Mouse (Mus musculus): ENCODE results near the gene Capn12. TPM values are rescaled to one million over a fixed set of nuclear protein-coding genes. Genes with fewer than 3 reads are reported as not detected.

The Capn12 gene
- polyA plus RNA-seq, 1 experiment from 2014 or later, result 0.29 TPM

DNA sequence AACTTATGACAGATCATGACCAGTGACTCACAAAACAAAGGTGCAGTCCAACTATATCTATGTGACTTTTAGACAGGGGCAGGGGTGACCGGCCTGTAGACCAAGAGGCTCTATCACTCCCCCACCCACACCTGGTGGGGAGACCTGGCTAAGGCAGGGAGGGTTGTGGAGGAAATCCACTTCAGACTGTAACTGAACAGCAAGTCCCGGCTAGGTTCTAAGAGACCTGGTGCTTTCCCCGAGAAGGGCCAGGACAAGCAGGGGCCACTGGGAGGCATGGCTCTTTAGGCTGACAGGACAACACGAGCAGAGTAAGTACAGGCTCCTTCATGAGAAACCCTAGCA lies 50.4 kb downstream of the Capn12 start:
- Histone ChIP-seq H3K4me2 (ENCODE audit: low read depth, low read length) (no peak overlapping the region), H3K4me1 (ENCODE audit: control insufficient read depth, insufficient read depth, low read length) (peaks cover 52% of the 10 kb centered on the region), H3K36me3 (ENCODE audit: control insufficient read depth, insufficient read depth, low read length) (no peaks in the 10 kb centered on the region), H3K9ac (ENCODE audit: low read depth, low read length) (no peak overlapping the region), H3K27me3 (replicated peaks; ENCODE audit: control insufficient read depth, insufficient read depth, low read length) (no peaks in the 10 kb centered on the region), H3K4me3 (ENCODE audit: low read length) (no peak overlapping the region), H3K9me3 (ENCODE audit: control insufficient read depth, low read length) (no peaks in the 10 kb centered on the region), H3K27ac (ENCODE audit: low read length) (peak overlapping the region; percentile 67)
- WGBS, result 59% methylated on average over 4 of the region's 4 CpGs
- no peak for ATAC-seq

DNA sequence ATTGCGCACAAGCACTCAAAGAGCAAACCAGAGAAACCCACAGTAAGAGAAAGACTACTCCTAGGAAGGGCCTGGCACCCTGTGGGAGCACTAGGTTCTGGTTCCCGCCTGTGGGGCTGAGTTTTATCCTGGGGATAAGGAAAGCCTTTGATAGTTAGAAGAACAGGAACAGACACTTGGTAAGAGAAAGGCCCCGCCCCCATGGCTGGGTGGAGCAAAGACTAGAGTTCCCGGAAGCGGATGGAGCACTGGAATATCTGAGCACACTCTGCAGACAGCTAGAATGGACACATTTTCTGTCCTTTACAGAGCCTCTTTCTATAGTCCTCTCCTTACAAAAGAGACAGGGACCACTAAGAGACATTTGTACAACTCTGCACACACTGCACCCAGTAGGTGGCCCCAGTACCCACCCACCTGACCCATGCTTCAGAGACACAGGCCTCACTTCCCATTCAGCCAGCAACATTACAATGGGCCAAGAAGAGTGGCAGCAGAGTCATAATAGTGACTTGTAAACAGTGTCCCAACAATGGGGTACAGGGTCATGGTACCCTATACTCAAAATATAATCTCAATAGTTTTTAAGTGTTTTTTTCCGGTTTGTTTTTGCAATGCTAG lies 51.3 kb downstream of the Capn12 start:
- Histone ChIP-seq H3K4me1 (ENCODE audit: control insufficient read depth, insufficient read depth, low read length) (peaks cover 56% of the 10 kb centered on the region), H3K4me2 (ENCODE audit: low read depth, low read length) (no peak overlapping the region), H3K9ac (ENCODE audit: low read depth, low read length) (peak overlapping the region; percentile 14; the same call in 1 of the 2 replicates), H3K27ac (ENCODE audit: low read length) (peak overlapping the region; percentile 67), H3K36me3 (ENCODE audit: control insufficient read depth, insufficient read depth, low read length) (no peaks in the 10 kb centered on the region), H3K9me3 (ENCODE audit: control insufficient read depth, low read length) (no peaks in the 10 kb centered on the region), H3K27me3 (replicated peaks; ENCODE audit: control insufficient read depth, insufficient read depth, low read length) (no peaks in the 10 kb centered on the region), H3K4me3 (ENCODE audit: low read length) (no peak overlapping the region)
- 53% methylated on average over 6 of the region's 6 CpGs for WGBS
- ATAC-seq, result peak; percentile 24; the same call in 1 of the 2 replicates

DNA sequence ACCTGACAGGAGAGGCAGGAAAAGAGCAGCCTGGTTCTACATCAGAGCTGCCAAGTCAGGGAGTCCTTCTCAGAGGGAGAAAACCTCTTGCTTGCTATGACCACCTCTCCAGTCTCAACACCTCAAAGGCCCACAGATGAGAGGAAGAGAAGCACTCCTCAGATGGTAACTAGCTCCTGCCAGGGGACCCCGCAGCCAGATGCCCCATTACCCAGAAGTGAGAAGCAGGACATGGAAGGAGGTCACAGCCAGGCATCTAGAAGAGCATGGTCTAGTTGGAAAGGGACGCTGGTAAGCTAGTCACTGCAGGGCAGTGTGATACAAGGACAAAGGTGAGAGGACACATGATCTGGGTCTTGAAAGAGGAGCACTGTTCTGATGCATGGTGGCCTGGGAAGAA lies 52.6 kb downstream of the Capn12 start:
- no peak for ATAC-seq
- H3K27me3 ChIP-seq (replicated peaks; ENCODE audit: control insufficient read depth, insufficient read depth, low read length), result no peaks in the 10 kb centered on the region
- H3K9ac ChIP-seq (ENCODE audit: low read depth, low read length), result no peak overlapping the region
- H3K36me3 ChIP-seq (ENCODE audit: control insufficient read depth, insufficient read depth, low read length), result peaks cover 2% of the 10 kb centered on the region; the same call in 1 of the 2 replicates
- WGBS, result 96% methylated on average over 2 of the region's 2 CpGs
- no peak overlapping the region for H3K4me2 ChIP-seq (ENCODE audit: low read depth, low read length)
- H3K27ac ChIP-seq (ENCODE audit: low read length), result peak overlapping the region; percentile 72
- H3K4me1 ChIP-seq (ENCODE audit: control insufficient read depth, insufficient read depth, low read length), result peaks cover 67% of the 10 kb centered on the region
- H3K4me3 ChIP-seq (ENCODE audit: low read length), result no peak overlapping the region
- H3K9me3 ChIP-seq (ENCODE audit: control insufficient read depth, low read length), result no peaks in the 10 kb centered on the region

DNA sequence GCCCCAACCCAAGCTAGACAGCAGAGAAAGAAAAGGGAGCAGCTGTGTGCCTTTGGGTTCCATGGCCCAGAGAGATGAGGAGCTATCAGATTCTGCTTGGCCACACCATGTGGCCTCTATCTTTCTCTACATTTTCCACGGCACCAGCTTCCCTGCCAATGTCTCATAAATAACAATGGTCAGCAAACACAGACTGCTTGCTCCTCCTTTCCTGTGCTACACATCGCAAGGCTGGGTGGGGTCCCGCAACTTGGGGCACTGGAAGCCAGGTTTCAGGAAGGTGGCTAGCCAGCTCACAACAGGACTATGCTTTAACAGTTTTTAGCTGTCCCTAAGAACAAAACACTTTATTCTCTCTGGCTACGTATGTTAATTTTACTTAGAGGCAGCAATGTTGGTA lies 55.6 kb downstream of the Capn12 start:
- Histone ChIP-seq H3K9me3 (ENCODE audit: control insufficient read depth, low read length) (no peaks in the 10 kb centered on the region), H3K27me3 (replicated peaks; ENCODE audit: control insufficient read depth, insufficient read depth, low read length) (no peaks in the 10 kb centered on the region), H3K36me3 (ENCODE audit: control insufficient read depth, insufficient read depth, low read length) (peaks cover 2% of the 10 kb centered on the region; the same call in 1 of the 2 replicates), H3K9ac (ENCODE audit: low read depth, low read length) (0 out of 2 replicates have a peak overlapping the region, but pooled peaks have one; percentile 12), H3K27ac (ENCODE audit: low read length) (peak overlapping the region; percentile 49; the same call in 1 of the 2 replicates), H3K4me2 (ENCODE audit: low read depth, low read length) (no peak overlapping the region), H3K4me3 (ENCODE audit: low read length) (no peak overlapping the region), H3K4me1 (ENCODE audit: control insufficient read depth, insufficient read depth, low read length) (peaks cover 74% of the 10 kb centered on the region)
- 50% methylated on average over 4 of the region's 4 CpGs for WGBS
- ATAC-seq, result no peak

DNA sequence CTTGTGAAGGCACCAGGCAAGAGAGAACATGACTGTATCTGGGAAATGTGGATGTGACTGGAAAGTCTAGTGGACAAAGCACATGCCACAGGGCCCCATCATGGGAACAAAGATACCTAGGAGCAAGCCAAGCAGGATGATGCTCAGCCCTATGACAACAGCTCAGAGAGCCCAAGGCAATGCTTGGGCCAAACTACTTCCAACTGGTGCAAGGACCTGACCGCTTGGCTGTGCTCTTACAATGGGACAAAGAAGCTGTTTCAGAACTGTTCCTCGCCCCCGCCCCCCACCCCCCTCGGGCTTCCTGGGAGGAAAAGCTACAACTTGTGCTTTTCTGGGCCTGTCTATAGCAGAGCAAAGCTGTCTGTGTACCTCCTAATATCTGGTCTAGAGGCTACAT lies 57.4 kb downstream of the Capn12 start:
- no peak for ATAC-seq
- Histone ChIP-seq H3K36me3 (ENCODE audit: control insufficient read depth, insufficient read depth, low read length) (peaks cover 2% of the 10 kb centered on the region; the same call in 1 of the 2 replicates), H3K4me1 (ENCODE audit: control insufficient read depth, insufficient read depth, low read length) (peaks cover 81% of the 10 kb centered on the region), H3K4me2 (ENCODE audit: low read depth, low read length) (no peak overlapping the region), H3K4me3 (ENCODE audit: low read length) (no peak overlapping the region), H3K27me3 (replicated peaks; ENCODE audit: control insufficient read depth, insufficient read depth, low read length) (no peaks in the 10 kb centered on the region), H3K27ac (ENCODE audit: low read length) (peak overlapping the region; percentile 49), H3K9ac (ENCODE audit: low read depth, low read length) (no peak overlapping the region), H3K9me3 (ENCODE audit: control insufficient read depth, low read length) (no peaks in the 10 kb centered on the region)
- 80% methylated on average over 4 of the region's 4 CpGs for WGBS

DNA sequence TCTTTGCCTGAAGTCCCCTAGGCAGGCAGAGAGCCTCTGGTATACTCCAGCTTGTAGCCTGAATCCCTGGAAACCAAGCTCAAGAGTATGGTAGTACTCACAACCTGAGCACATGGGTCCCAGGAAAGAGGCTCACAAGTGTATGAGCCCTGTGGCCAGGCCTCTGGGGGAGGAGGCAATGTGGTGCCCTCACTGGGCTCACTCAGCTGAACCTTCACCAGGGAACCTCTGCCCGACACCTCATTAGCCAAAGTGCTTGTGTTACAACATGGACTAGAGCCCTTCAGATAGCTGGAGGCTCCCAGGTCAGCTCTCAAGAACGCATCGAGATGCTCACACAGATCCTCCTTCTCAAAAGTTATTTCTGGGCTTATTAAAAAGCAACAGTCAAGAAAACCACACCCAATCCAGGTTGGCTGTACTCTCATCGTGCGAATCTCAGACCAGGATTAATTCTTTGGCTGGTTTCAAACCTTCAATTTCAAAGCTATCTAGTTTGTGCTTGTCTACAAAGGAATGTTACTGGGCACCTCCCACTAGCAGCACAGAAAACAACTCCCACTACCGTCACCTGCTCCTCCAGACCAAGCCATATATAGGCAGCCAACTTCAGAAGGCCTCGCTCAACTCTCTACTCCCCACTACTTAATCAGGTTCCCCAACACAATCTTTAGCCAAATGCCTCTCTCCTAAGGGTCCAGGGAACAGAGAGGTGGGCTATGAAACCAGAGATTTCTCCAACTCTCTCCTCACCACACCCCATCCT lies 58.4 kb downstream of the Capn12 start:
- peaks cover 78% of the 10 kb centered on the region for H3K4me1 ChIP-seq (ENCODE audit: control insufficient read depth, insufficient read depth, low read length)
- no peak overlapping the region for H3K4me3 ChIP-seq (ENCODE audit: low read length)

DNA sequence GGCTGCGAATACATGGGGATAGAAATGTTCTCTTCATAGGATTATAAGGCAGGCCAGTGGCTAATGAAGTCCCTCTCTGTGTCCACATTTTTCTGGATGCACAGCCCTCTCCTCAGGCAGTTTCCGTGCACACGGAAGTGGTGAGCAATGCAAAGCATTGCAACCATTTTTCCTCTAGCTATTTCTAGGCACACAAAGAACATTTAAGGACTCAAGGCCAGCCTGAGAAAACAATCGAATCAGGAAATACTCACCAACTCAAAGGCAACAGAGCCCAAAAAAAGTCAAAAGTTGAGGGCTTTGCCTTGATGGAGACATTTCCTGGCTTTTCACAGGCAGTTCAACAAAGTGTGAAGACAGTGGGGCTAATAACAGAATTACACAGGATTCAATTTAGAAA lies 59.9 kb downstream of the Capn12 start:
- Histone ChIP-seq H3K27ac (ENCODE audit: low read length) (peak overlapping the region; percentile 78), H3K4me1 (ENCODE audit: control insufficient read depth, insufficient read depth, low read length) (peaks cover 88% of the 10 kb centered on the region), H3K4me2 (ENCODE audit: low read depth, low read length) (no peak overlapping the region), H3K4me3 (ENCODE audit: low read length) (no peak overlapping the region), H3K9me3 (ENCODE audit: control insufficient read depth, low read length) (no peaks in the 10 kb centered on the region), H3K27me3 (replicated peaks; ENCODE audit: control insufficient read depth, insufficient read depth, low read length) (no peaks in the 10 kb centered on the region), H3K36me3 (ENCODE audit: control insufficient read depth, insufficient read depth, low read length) (peaks cover 2% of the 10 kb centered on the region; the same call in 1 of the 2 replicates), H3K9ac (ENCODE audit: low read depth, low read length) (peak overlapping the region; percentile 49)
- 62% methylated on average over 4 of the region's 4 CpGs for WGBS
- no peak for ATAC-seq

More for the DNA sequence above, 58.4 kb downstream of the Capn12 start:
- Histone ChIP-seq H3K9ac (ENCODE audit: low read depth, low read length) (no peak overlapping the region), H3K9me3 (ENCODE audit: control insufficient read depth, low read length) (no peaks in the 10 kb centered on the region), H3K4me2 (ENCODE audit: low read depth, low read length) (no peak overlapping the region), H3K27me3 (replicated peaks; ENCODE audit: control insufficient read depth, insufficient read depth, low read length) (no peaks in the 10 kb centered on the region), H3K36me3 (ENCODE audit: control insufficient read depth, insufficient read depth, low read length) (peaks cover 2% of the 10 kb centered on the region; the same call in 1 of the 2 replicates), H3K27ac (ENCODE audit: low read length) (peak overlapping the region; percentile 71)
- 74% methylated on average over 7 of the region's 7 CpGs for WGBS
- peak; percentile 23; the same call in 1 of the 2 replicates for ATAC-seq

DNA sequence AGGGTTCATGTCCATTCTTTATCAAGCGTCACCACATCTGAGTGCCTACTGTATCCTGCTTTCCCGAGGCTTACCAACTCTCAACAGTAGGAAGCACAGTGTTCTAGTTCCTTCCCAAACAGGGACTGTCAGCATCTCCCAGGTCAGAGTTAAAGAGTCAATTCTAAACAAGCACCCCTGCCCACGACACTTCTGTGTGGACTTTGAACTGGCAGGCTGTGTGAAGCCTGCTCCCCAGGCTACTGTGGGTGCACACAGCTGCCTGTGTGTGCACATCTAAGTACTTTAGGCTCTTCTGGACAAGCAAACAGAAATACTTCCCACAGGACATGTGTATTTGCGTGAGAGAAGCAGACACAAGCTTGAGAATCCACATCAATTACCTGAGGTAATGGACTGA lies 60.3 kb downstream of the Capn12 start:
- no peaks in the 10 kb centered on the region for H3K27me3 ChIP-seq (replicated peaks; ENCODE audit: control insufficient read depth, insufficient read depth, low read length)
- H3K9ac ChIP-seq (ENCODE audit: low read depth, low read length), result peak overlapping the region; percentile 49

More for the DNA sequence above, 60.3 kb downstream of the Capn12 start:
- H3K4me1 ChIP-seq (ENCODE audit: control insufficient read depth, insufficient read depth, low read length), result peaks cover 89% of the 10 kb centered on the region
- 46% methylated on average over 4 of the region's 4 CpGs for WGBS
- peak overlapping the region; percentile 7; the same call in 1 of the 2 replicates for H3K4me2 ChIP-seq (ENCODE audit: low read depth, low read length)
- H3K27ac ChIP-seq (ENCODE audit: low read length), result peak overlapping the region; percentile 78
- H3K36me3 ChIP-seq (ENCODE audit: control insufficient read depth, insufficient read depth, low read length), result peaks cover 2% of the 10 kb centered on the region; the same call in 1 of the 2 replicates
- no peak overlapping the region for H3K4me3 ChIP-seq (ENCODE audit: low read length)
- peak; percentile 27; the same call in 1 of the 2 replicates for ATAC-seq
- no peaks in the 10 kb centered on the region for H3K9me3 ChIP-seq (ENCODE audit: control insufficient read depth, low read length)
